Mouse (Mus musculus) liver, embryonic 14.5 days (tissue): Measurements from ENCODE around the gene Fbxl18. TPM values are rescaled to one million over a fixed set of nuclear protein-coding genes. Genes with fewer than 3 reads are reported as not detected.

Source experiments
- ATAC-seq: fragments of 200-750 bp; cut with Nextera tagmentation; 2 replicates; pipeline ENCODE4 v1.8.0; 2017; ENCODE audit warnings: moderate number of reproducible peaks, mild to moderate bottlenecking, moderate library complexity; ENCODE audit not compliant: insufficient read depth
- DNase-seq, 3 experiments: peaks; one replicate each; pipeline ENCODE4 v3.0.0-alpha.2; 2012 to 2013; ENCODE audit warnings: low read depth in 3 of 3, low spot score in 3 of 3
- H3K27ac ChIP-seq: fragments of 300-500 bp; sonication (generic); 2 replicates; pipeline ENCODE4 v1.5.1; 2014; ENCODE audit warnings: moderate library complexity, mild to moderate bottlenecking, control low read depth, inconsistent platforms
- H3K27me3 ChIP-seq: fragments of 300-500 bp; sonication (generic); 2 replicates; pipeline ENCODE4 v1.6.1; 2014; ENCODE audit warnings: mild to moderate bottlenecking, low read length, moderate library complexity; ENCODE audit not compliant: control insufficient read depth, insufficient read depth
- H3K36me3 ChIP-seq: fragments of 300-500 bp; sonication (generic); replicated peaks from 2 replicates; pipeline ENCODE4 v1.6.1; 2014; ENCODE audit warnings: low read depth; ENCODE audit not compliant: control insufficient read depth, insufficient read depth
- H3K4me1 ChIP-seq, 2 experiments: fragments of 200-500 bp in 1 of 2; fragments of 300-500 bp in 1 of 2; sonication (generic) in 1 of 2; replicated peaks; 2 replicates each; pipeline ENCODE4 v1.6.1; 2012 to 2014; ENCODE audit warnings: antibody characterized with exemption in 1 of 2, inconsistent platforms in 1 of 2, low read length in 1 of 2; ENCODE audit not compliant: control insufficient read depth in 2 of 2, insufficient read depth in 2 of 2
- H3K4me2 ChIP-seq: fragments of 300-500 bp; sonication (generic); 2 replicates; pipeline ENCODE4 v1.6.1; 2014; ENCODE audit warnings: low read depth, mild to moderate bottlenecking, control low read depth, moderate library complexity
- H3K4me3 ChIP-seq, 2 experiments: fragments of 200-500 bp in 1 of 2; fragments of 300-500 bp in 1 of 2; sonication (generic) in 1 of 2; 2 replicates each; pipeline ENCODE4 v1.5.1; 2012 to 2014; ENCODE audit warnings: low read depth in 2 of 2, low read length in 2 of 2, mild to moderate bottlenecking in 2 of 2, control low read depth in 1 of 2, inconsistent platforms in 1 of 2, moderate library complexity in 1 of 2; ENCODE audit not compliant: insufficient read depth in 1 of 2
- H3K9ac ChIP-seq: fragments of 300-500 bp; sonication (generic); replicated peaks from 2 replicates; pipeline ENCODE4 v1.6.1; 2014; ENCODE audit warnings: mild to moderate bottlenecking, control low read depth, moderate library complexity
- H3K9me3 ChIP-seq: fragments of 300-500 bp; sonication (generic); 2 replicates; pipeline ENCODE4 v1.6.1; 2016; ENCODE audit warnings: low read length, mixed read lengths; ENCODE audit not compliant: control insufficient read depth
- CTCF ChIP-seq: IDR thresholded peaks from 2 replicates; pipeline ENCODE4 v1.5.1; 2016; ENCODE audit warnings: antibody characterized with exemption, low read depth, control low read depth
- EP300 ChIP-seq: IDR thresholded peaks from 2 replicates; pipeline ENCODE4 v1.6.1; 2016; ENCODE audit warnings: antibody characterized with exemption, low read depth
- WGBS: fragments of 180-500 bp; shearing (Covaris S2); extraction: QIAGEN DNeasy Blood & Tissue Kit; methylation state at CpG from one replicate; pipeline ENCODE4 v1.1.7; 2014; ENCODE audit not compliant: insufficient replicate concordance; 5-methylcytosine and 5-hydroxymethylcytosine counted together
- polyA plus RNA-seq, 2 experiments: library from polyadenylated mRNA; depleted of rRNA in 1 of 2; stranded (reverse) in 1 of 2; unstranded in 1 of 2; fragments of >200 nt; fragmentation: Nextera tagmentation in 1 of 2; extraction: Ambion mirVana in 1 of 2; gene quantifications; 2 replicates each; pipeline versions ENCODE4 v1.2.1 to v1.2.3; 2012 to 2014

Gene Fbxl18
- polyA plus RNA-seq, 2 experiments, result 1.6 to 1.9 TPM

DNA sequence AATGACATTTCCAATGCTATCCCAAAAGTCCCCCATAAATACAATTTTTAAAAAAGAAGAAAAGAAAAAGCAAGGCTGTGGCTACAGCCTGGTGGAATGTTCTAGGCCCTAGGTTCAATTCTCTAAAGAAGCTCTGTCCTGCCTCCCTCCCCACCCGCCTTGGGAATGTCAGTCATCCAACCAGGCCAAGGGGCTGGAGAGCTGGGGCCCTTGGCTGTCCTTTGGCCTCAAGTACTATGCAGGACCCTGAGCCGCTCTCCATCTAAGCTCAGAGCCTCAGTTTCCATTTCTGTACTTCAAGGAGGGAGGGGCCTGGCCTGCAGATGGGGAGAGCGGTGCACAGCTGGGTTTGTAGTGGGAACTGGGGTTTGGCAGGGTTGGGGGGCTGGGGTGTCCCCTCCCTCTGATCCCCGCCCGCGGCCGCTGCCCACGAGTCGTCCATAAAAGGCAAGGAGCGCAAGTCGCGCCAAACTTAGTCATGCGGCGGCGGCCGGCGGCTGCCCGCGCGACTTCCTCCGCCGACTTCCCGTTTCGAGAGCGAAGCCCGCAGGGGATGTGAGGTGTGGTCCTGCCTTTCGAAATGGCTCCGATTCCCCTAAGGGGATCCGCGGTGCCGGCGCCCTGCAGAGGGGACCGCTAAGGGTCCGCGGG, 33.7 kb upstream of the Fbxl18 start:
- no peaks in the 10 kb centered on the region for H3K9me3 ChIP-seq
- H3K4me1 ChIP-seq, result peaks cover 29 to 51% of the 10 kb centered on the region in 2 experiments
- peak overlapping the region; percentile 57 to 63 for H3K4me3 ChIP-seq
- TF ChIP-seq EP300, result no peak
- no peak for TF ChIP-seq CTCF
- H3K9ac ChIP-seq, result peak overlapping the region; percentile 79
- DNase-seq, result no peak
- H3K4me2 ChIP-seq, result peak overlapping the region; percentile 87
- no peaks in the 10 kb centered on the region for H3K36me3 ChIP-seq
- no peaks in the 10 kb centered on the region for H3K27me3 ChIP-seq
- ATAC-seq, result peak; percentile 11; the same call in 1 of the 2 replicates
- H3K27ac ChIP-seq, result peak overlapping the region; percentile 59
- 3% methylated on average over 35 of the region's 35 CpGs for WGBS

DNA sequence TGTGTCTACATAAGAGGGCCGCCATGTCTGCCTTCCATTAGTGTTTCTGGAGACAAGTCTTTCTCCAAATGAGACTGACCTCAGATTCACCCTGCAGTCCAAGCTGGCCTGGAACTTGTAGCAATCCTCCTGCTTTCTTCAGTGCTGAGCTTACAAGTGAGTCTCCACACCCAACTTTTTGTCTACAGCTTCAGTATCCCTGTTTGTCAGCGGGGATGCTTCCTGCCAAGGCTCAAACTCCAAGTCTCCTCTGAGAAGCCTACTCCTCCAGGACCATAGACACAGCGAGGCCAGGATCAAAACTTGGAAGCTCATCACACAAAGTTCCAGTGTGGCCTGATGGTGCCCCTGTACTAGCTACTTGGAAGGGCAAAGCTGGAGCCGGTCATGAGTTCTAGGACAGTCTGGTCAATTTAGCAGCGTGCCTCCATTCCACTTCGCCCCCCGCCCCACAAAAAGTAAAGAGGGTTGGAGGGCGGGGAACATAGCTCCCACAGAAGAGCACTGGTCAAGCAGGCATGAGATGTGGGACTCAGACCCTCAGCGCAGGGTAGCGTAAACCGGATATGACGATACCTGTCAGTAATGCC, 32.2 kb upstream of the Fbxl18 start:
- peak overlapping the region; percentile 61; the same call in 1 of the 2 replicates for H3K27ac ChIP-seq
- DNase-seq (no peak), ATAC-seq (no peak)
- H3K4me2 ChIP-seq, result no peak overlapping the region
- TF ChIP-seq CTCF (no peak), EP300 (no peak)
- no peaks in the 10 kb centered on the region for H3K36me3 ChIP-seq
- no peaks in the 10 kb centered on the region for H3K27me3 ChIP-seq
- H3K9me3 ChIP-seq, result no peaks in the 10 kb centered on the region
- H3K4me3 ChIP-seq, result no peak overlapping the region
- WGBS, result 89% methylated on average over 12 of the region's 12 CpGs
- H3K9ac ChIP-seq, result no peak overlapping the region
- peaks cover 31 to 56% of the 10 kb centered on the region in 2 experiments for H3K4me1 ChIP-seq

DNA sequence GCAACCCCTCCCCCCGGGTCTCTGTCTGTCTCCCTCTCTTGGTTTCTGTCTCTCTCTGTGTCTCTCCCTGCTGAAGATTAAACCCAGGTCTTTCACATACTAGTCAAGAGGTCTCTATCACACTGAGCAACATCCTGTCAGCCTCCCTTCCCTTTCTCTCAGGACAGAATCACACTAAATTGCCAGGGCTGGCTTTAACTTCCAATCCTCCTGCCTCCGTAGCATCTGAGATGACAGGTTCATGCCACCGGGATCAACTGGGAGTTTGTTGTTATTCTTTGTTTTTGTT, 31.7 kb upstream of the Fbxl18 start:
- H3K27me3 ChIP-seq, result no peaks in the 10 kb centered on the region
- no peak overlapping the region for H3K9ac ChIP-seq
- H3K4me2 ChIP-seq, result peak overlapping the region; percentile 1; the same call in 1 of the 2 replicates
- no peak overlapping the region for H3K4me3 ChIP-seq
- 44% methylated on average over 3 of the region's 3 CpGs for WGBS
- ATAC-seq (no peak), DNase-seq (no peak)
- H3K4me1 ChIP-seq, result peaks cover 32 to 57% of the 10 kb centered on the region in 2 experiments
- no peak for TF ChIP-seq CTCF
- TF ChIP-seq EP300, result no peak
- H3K27ac ChIP-seq, result peak overlapping the region; percentile 61
- no peaks in the 10 kb centered on the region for H3K9me3 ChIP-seq
- H3K36me3 ChIP-seq, result no peaks in the 10 kb centered on the region

DNA sequence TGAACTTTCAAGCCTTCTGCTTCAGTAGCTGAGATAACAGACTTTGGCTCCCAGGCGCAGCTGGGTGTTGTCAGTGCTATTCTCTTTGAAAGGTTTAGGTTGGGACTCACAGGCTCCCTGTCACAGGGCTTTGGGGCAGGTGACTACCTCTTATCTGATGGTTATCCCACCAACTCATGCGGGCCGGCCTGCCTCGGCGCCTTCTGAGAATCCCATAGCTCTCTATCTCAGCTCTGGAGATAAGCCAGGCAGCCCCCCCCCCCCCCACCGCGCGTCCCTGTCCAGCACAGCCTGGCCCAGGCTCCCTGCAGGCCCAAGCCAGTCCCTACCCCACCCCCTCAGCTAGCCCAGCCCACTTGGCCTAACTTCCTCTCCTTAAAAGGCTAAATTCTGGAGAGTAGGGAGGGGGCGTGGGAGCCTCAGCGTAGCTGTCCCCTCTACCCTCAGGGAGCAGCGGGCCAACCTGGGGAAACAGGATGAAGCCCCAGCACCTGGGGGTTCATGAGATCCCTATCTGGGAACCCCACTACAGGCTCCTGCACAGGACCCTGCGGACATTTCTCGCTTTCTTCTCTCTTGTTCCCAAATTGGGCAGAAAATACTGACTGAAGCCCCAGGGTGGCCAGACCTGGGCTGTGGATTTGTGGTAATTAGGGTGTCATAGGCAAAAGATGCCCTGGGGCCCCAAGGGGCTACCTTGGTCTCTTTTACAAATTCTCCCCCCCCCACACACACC, 31.2 kb upstream of the Fbxl18 start:
- DNase-seq (no peak), ATAC-seq (peak; percentile 34; the same call in 1 of the 2 replicates)
- WGBS, result 15% methylated on average over 13 of the region's 13 CpGs
- TF ChIP-seq CTCF (no peak), EP300 (no peak)
- Histone ChIP-seq H3K27me3 (no peaks in the 10 kb centered on the region), H3K36me3 (no peaks in the 10 kb centered on the region), H3K9me3 (no peaks in the 10 kb centered on the region), H3K9ac (peak overlapping the region; percentile 35), H3K4me3 (no peak overlapping the region), H3K27ac (peak overlapping the region; percentile 61), H3K4me2 (peak overlapping the region; percentile 1; the same call in 1 of the 2 replicates), H3K4me1 (peaks cover 33 to 57% of the 10 kb centered on the region in 2 experiments)
